Mouse (Mus musculus): Measurements from ENCODE around the gene Cubn.

DNA sequence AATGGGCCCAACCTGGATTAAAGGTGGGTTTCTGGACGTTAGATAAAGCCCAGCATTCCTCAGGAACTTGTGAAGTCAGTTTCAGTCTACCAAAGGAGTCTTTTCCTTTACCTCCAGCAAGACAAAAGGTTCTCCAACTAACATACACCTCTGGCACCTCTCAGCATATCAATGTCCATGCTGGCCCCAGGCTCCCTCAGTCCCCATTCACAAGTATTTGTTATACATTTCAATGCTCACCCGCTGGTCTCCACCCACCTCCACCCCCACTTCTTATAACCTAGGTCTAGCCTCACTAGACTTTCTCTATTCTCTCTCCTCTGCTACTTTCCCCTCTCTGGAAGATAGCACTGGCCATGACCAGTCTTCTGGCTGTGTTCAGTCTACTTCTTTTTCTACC is 121.1 kb downstream of the Cubn start:
- no peak for TF ChIP-seq CTCF (IDR thresholded peaks at IDR 0.05; ENCODE audit: low read depth)
- TF ChIP-seq EP300 (IDR thresholded peaks at IDR 0.05; ENCODE audit: low read depth) = no peak
